Mouse (Mus musculus) mature B cell (primary cell): ENCODE measurements around the gene Ubxn11.
"Not testable (repeated sequence)": the region's sequence is repeated elsewhere in the genome, so short reads cannot be mapped to it uniquely, and the experiment has no call there.

Source experiments
- in situ Hi-C: fragments of 300-500 bp; cut with MboI; formaldehyde crosslinking; loops from 2 replicates; pipeline ENCODE4 v1.14.3; 2019

Gene Ubxn11

GRCm38 (mm10) chr4:134138857-134139256, 36.5 kb downstream of the Ubxn11 start:
- in situ Hi-C loops: no loop called here

DNA sequence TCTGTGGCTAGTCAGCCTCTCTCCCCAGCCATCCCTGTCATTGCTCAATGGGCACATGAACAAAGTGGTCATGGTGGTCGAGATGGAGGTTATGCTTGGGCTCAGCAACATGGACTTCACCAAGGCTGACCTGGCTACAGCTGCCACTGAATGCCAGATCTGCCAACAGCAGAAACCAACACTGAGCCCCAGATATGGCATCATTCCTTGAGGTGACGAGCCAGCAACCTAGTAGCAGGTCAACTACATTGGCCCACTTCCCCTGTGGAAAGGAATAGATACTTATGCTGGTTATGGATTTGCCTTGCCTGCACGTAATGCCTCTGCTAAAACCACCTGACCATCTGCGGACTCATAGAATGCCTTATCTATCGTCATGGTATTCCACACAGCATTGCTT, 41.9 kb downstream of the Ubxn11 start:
- in situ Hi-C loops: not testable (repeated sequence)

DNA sequence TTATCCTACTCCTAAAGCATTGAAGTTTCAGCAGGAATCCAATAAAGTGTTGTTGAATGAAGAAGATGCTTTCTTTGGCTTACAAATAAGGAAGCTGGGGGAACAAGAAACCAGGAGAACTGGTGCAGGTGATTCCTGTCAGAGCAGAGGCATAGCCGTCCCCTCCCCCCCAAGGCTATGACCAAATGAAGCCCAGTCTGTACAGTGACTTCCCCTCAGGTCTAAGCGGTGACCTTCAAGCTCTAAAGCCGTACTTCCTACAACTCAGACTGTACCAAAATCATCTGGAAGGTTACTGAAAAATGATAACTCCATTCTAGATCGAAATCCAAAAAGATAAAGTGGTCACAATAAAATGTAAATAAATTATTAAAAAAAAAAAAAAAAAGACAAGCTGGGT, 47.0 kb downstream of the Ubxn11 start:
- in situ Hi-C loops: no loop called here

DNA sequence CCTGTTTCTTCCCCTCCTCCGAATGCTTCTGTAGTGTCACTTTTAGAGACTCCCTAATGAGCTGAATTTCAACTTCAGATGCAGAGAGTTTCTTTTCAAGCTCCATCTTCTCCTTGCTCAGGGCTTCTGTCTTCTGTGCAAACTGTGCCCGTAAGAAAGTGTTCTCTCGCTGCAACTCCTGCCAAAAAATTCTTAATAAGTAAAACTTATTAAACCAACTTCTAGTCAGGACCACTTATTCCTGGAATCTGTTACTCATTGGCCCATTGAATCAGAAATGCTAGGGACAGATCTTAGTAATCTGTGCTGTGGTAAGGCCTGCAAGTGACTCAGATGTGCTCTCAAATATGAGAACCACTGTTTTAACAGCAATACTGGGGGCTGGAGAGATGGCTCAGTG, 49.7 kb downstream of the Ubxn11 start:
- in situ Hi-C loops: no loop called here

DNA sequence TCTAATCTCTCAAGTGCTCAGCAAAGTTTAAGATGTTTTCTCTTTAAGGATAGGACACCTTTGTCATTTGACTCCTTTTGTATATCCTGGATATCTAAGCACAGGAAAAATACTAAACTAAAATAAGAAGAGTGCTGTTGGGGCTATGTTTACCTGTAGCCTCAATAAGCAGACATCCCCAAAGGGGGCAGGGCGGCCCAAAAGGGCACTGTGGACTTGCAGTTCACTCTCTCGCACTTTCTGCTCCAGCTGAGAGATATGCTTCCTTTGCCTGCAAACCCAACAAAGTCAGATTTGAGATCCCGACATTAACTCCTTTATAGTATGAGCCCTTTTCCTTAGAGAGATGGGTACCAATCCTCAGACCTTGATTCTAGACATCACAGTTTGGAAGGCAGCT, 51.3 kb downstream of the Ubxn11 start:
- in situ Hi-C loops: no loop called here

DNA sequence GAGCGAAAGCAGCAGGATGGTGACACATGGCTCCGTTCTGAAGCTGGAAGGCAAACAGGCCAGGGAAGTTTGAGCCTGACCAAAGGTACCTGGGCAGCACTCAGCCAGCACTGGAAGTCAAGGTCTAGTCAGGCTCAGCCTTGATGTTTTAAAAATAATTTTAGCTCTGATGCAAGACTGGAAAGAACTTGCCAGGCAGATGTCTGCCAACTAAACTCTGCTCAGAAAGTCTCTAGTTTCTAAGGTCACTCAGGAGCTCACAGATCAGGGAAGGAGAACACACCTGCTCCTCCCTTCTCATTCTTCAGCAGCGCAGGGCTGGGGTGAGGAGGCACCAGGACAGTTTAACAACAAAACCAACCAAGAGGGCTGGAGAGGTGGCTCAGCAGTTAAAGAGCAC, 52.0 kb downstream of the Ubxn11 start:
- in situ Hi-C loops: no loop called here

- in situ Hi-C loops: no loop called here
Measured at GRCm38 (mm10) chr4:134155531-134155930, 53.2 kb downstream of the Ubxn11 start.

DNA sequence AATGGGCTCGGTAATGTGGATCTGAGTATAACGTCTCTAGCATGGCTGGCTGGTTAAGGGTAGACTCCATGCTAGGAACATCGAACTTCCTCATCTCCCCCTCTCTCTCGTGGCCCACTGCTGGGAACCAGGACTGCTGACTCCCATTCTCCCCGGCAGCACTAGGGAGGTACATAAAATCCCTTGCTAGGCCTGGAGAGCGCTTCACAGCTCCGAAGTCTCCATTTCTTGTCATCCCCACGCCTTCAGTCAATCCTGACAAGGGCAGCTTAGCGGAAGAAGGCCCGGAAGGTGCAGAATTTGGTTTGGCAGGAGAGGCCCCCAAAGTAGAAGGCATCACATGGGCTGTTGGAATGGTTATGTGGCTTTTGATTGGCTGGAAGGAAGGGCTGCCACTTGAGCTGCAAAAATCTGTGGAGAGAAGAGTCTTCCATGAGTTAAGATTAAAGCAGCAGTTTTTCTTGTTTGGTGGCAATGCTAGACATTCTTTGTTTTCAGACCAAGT, 53.6 kb downstream of the Ubxn11 start:
- in situ Hi-C loops: no loop called here

DNA sequence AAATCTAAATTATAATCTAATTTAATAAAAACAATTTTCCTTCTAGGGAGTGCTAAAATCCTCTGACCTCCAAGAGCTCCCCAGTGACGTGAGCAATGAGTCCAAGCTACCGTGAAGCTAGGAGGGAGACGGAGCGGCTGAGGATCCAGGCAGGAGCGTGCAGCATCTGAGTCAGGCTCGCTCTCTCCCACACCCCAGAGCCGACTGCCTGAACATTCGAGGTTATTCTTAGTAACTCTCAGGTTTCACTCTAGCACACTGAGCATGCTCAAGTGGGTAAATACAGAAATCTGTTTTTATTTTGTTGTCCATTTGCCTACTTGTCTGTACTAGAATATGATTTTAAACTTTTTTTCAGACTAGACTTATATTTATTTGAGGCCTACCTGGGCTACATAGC, 54.4 kb downstream of the Ubxn11 start:
- in situ Hi-C loops: no loop called here

DNA sequence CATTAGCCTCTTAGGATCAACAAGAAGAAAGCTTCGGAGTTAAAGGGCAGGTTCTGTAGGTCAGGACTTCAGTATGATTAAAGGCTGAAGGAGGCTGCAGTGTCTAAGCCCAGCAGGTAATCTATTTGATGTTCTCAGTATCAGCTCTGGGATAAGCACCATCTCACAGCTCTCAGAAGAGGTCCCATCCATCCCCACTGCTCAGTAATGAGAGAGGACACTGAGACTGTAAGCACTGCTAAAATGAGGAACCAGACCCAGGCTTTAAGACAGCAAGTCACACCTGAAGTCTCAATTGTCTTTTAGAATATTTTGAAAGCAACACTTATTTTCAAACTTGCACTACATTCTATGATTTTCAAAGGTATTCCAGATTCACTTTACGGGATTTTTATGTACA, 55.2 kb downstream of the Ubxn11 start:
- in situ Hi-C loops: no loop called here

DNA sequence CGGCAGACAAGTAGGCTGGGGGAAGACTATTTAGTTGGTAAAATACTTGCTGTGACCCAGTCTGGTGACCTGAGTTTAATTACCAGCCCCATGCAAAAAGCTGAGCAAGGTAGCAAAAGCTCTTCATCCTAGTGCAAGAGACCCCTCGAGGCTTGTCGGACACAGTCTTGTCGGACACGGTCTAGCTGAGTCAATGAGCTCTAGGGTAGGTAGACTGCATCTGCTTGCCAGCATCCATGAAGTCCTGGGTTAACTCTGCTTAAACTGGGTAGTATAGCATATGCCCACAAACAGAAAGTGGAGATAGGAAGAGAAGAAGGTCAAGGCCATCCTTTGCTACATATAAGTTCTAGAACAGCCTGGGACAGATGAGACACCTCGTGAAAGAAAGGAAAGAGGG, 56.4 kb downstream of the Ubxn11 start:
- in situ Hi-C loops: no loop called here

DNA sequence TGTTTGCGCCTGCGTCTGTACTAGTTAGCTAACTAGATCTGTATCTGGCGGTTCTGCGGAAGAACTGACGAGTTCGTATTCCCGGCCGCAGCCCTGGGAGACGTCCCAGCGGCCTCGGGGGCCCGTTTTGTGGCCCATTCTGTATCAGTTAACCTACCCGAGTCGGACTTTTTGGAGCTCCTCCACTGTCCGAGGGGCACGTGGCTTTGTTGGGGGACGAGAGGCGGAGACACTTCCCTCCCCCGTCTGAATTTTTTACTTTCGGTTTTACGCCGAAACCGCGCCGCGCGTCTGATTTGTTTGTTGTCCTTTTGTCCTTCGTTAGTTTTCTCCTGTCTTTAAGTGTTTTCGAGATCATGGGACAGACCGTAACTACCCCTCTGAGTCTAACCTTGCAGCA, 57.7 kb downstream of the Ubxn11 start:
- in situ Hi-C loops: not testable (repeated sequence)

DNA sequence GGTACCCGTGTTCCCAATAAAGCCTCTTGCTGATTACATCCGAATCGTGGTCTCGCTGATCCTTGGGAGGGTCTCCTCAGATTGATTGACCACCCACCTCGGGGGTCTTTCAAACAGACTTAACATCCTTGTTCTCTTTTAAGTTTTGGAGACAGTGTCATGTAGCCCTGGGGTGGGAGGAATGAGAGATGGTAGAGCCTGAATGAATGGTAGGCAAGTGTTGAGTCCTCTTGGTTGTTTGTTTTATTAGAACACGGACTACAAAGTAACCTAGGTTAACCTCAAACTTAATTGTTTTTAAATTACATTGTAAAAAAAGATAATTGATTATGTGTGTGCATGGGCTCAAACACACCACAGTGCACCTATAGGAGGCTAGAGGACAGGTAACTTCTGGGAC, 62.2 kb downstream of the Ubxn11 start:
- in situ Hi-C loops: no loop called here

DNA sequence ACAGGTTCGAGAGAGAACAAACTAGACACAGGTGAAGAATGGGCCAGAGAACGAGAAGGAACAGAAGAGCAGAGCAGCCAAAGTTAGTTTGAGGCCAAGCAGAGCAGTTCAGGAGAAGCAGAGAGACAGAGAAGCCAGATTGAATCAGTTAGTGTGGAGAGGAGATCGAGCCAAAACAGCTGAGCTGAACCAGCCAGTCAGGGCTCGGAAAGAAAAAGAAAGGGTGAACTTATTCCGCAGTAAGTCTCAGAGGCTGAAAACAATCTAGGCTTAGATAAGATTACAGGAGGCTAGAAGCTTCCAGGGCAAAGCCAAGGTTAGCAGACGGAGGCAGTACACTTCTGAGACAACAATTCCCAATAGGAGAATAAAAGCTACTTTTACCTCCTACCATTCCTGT, 62.7 kb downstream of the Ubxn11 start:
- in situ Hi-C loops: no loop called here

DNA sequence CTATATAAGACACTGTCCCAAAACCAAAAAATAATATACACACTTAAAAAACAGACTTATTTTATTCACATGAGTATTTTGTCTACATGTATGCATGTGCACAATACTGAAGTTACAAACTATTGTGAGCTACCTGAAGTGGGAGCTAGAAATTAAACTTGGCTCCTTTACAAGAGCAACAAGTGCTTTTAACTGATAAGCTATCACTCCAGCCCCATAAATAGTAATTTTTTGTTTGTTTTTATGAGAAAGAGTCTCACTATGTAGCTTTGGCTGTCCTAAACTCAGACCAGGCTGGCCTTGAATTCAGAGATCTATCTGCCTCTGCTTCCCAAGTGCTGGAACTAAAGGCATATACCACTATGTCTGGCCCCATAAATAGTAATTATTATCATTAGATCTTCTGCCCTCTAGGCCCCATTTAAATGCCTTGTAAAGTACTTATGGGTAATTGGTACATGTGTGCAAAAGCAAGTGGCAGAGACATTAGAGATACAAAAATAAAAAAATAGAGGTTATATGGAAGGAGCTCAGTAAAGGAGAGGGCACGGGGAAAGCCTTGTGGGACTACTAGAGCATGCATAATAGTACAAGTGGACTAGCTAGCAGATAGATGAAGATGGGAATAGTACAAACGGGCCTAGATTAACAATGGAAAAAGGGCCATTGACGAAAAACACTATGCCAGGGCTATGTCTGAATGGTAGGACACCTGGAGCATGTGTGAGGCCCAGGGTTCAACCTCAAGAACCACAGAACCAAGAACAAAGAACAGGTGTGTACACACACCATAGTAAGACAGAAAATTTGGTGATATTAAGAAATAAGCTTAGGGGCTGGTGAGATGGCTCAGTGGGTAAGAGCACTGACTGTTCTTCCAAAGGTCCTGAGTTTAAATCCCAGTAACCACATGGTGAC, 63.4 kb downstream of the Ubxn11 start:
- in situ Hi-C loops: no loop called here

DNA sequence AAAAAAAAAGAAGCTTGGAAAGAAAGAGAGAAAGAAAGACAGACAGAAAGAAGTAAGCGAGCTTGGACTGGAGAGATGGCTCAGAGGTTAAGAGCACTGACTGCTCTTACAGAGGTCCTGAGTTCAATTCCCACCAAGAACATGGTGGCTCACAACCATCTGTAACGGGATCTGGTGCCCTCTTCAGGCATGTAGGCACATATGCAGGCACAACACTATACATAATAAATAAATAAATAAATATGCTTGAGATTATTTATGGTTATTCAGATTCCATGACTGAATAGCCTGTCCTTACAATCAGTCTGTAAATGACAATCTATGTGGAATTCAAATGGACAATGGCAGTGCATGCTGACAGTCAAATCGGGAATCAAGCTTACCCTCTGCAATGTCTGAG, 64.5 kb downstream of the Ubxn11 start:
- in situ Hi-C loops: no loop called here

DNA sequence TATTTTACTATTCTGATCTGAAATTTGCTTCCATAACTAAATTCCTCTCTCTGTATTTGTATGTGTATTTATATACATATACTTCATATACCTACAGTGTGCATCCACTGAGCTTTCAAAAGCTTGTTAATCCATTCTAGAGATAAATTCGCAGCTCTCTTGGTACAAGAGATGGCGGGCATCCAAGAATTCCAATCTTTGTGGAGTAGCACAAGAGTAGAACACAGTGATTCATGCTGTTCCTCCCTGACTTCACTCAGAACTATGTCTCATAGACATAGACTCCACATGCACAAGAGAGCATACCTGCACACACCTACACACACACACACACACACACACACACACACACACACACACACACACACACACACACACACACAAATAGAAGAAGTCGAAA, 70.0 kb downstream of the Ubxn11 start:
- in situ Hi-C loops: no loop called here
